Mouse (Mus musculus): ENCODE data around the gene Slc27a1.
"Not testable (repeated sequence)": the region's sequence is repeated elsewhere in the genome, so short reads cannot be mapped to it uniquely, and the experiment has no call there.

DNA sequence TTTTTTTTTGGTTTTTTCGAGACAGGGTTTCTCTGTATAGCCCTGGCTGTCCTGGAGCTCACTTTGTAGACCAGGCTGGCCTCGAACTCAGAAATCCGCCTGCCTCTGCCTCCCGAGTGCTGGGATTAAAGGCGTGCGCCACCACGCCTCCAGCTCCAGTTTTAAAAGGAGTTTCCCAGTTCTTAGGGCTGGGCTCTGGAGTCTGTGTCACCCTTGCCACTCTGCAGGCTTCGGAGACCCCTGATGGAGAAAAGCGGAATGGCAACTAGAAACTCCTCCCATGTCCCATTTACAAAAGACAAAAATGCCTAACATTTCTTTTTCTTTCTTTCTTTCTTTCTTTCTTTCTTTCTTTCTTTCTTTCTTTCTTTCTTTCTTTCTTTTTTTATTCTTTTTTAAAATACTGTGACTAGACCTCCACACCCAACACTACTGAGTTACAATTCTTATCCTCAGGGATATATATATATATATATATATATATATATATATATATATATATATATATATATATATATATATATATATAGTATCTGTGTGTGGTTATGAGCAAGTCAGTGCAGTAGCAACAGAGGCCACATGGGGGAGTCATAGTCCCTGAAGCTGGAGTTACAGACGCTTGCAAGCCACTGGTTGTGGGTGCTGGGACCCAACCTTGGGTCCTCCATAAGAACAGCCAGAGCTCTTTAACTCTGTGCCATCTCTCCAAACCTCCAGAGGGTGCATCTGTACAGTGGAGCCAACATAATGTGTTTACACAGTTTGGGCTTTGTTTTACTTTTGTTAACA lies 49.5 kb upstream of the Slc27a1 start:
- not testable (repeated sequence) for TF ChIP-seq CTCF (IDR thresholded peaks at IDR 0.05; ENCODE audit: control insufficient read depth, insufficient read depth, insufficient read length); USF1 (IDR thresholded peaks at IDR 0.05; ENCODE audit: low read depth); MYOD1 (IDR thresholded peaks at IDR 0.05; ENCODE audit: control insufficient read depth, insufficient read length, low read depth); CEBPB (IDR thresholded peaks at IDR 0.05; ENCODE audit: low read depth); MAX (IDR thresholded peaks at IDR 0.05); MYOG (IDR thresholded peaks at IDR 0.05; ENCODE audit: control insufficient read depth, extremely low read depth, insufficient read length)

Measured in C2C12 (cell line).